Mouse (Mus musculus): ENCODE measurements around the gene Map2k5.

GRCm38 (mm10) chr9:63339256-63339655, 38.4 kb downstream of the Map2k5 start:
- TF ChIP-seq POLR2A (IDR thresholded peaks at IDR 0.05; ENCODE audit: low read depth, low read length) (no peak), CTCF (conservative IDR thresholded peaks at IDR 0.05; ENCODE audit: insufficient read depth, insufficient read length, low read depth, low read length) (no peak)
